Comparison of ENCODE assay signal across 8 mouse cellular contexts in the genomic region with DNA sequence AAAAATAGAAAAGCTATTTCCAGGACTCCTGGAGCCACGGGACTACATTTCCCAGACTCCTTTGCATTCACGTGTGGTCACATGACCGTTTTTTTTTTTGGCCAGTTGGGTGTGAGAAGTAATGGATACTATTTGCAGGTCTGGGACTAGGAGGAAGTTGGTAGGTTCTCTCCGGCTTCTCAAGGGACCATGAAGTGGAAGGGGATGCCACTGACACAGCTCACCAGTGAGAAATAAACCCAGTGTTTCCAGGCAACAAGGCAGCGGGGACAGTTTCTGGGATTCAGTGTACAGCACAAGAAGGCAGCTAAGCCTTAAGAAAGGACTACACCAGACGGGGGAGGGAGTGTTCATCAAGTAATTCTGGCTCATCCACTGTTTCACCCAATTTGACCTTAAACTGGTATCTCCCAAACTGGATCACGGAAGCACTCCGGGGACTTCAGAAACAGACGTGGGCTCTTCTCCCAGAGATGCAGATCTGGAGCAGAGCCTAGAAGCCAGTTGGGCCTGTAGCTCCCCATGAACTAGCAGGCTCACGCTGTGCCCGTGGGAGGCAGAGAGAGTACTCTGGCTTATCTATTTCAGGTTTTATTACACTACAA. TPM values are rescaled to one million over a fixed set of nuclear protein-coding genes. Genes with fewer than 3 reads are reported as not detected.
DNase-seq lines count a peak whose midpoint lies in the region.

No protein-coding gene starts in this region.

- DNase-seq in embryo, embryonic 10 days (ENCODE audit: low spot score): peak; percentile 49
- DNase-seq in embryo, embryonic 9.5 days (ENCODE audit: extremely low spot score): no peak
- peak; percentile 87 for DNase-seq in right cerebral cortex, adult 18-20 months
- no peak for DNase-seq in right cerebral cortex, postnatal 4 days
- DNase-seq in layer of hippocampus, postnatal 14 days (ENCODE audit: low spot score in 2 of 2): peak; percentile 56 to 82
- DNase-seq in testis, postnatal 14 days (ENCODE audit: low spot score): peak; percentile 83
- no peak for DNase-seq in kidney, postnatal 4 days
- DNase-seq in adrenal gland, adult 18-20 months (ENCODE audit: low spot score in 2 of 2): no peak

RNA-seq across cellular contexts. Expression of gene Sgsm1, which starts 39.3 kb away (rescaled TPM):
- total RNA-seq in layer of hippocampus, postnatal 14 days (2021): 10 to 100 TPM; 67.8 to 73.2 TPM
- total RNA-seq in adrenal gland, adult 18-20 months (2021): 10 to 100 TPM in 1 of 2 experiments, 1 to 10 TPM in 1; 8.8 to 12.2 TPM

RNA-seq across cellular contexts. Expression of gene Tmem211, which starts 44.6 kb away (rescaled TPM):
- total RNA-seq in layer of hippocampus, postnatal 14 days (2021): not detected
- total RNA-seq in adrenal gland, adult 18-20 months (2021): not detected

RNA-seq across cellular contexts. Expression of gene 2900026A02Rik, which starts 50.3 kb away (rescaled TPM):
- total RNA-seq in layer of hippocampus, postnatal 14 days (2021): 10 to 100 TPM; 69.6 to 70.6 TPM
- 10 to 100 TPM in 1 of 2 experiments, 1 to 10 TPM in 1; 8.8 to 12.1 TPM for total RNA-seq in adrenal gland, adult 18-20 months (2021)

Comparison
In these comparisons a context has a peak if more than half of its experiments do, and no peak if none do; other contexts are left out.
1. DNase-seq: peak in embryo, embryonic 10 days (single experiment), right cerebral cortex, adult 18-20 months (single experiment), layer of hippocampus, postnatal 14 days (2 of 2) and testis, postnatal 14 days (single experiment); none in embryo, embryonic 9.5 days (single experiment), right cerebral cortex, postnatal 4 days (single experiment), kidney, postnatal 4 days (0 of 2) and adrenal gland, adult 18-20 months (0 of 2).
2. RNA of gene Sgsm1, which starts 39.3 kb away (total RNA-seq): 67.8 to 73.2 TPM in layer of hippocampus, postnatal 14 days; 8.8 to 12.2 TPM in adrenal gland, adult 18-20 months; every median in the first group is over 4 times any median in the second.
3. RNA of gene 2900026A02Rik, which starts 50.3 kb away (total RNA-seq): 69.6 to 70.6 TPM in layer of hippocampus, postnatal 14 days; 8.8 to 12.1 TPM in adrenal gland, adult 18-20 months; every median in the first group is over 4 times any median in the second.